21 mouse cellular contexts compared by ENCODE assay signal in the genomic region with DNA sequence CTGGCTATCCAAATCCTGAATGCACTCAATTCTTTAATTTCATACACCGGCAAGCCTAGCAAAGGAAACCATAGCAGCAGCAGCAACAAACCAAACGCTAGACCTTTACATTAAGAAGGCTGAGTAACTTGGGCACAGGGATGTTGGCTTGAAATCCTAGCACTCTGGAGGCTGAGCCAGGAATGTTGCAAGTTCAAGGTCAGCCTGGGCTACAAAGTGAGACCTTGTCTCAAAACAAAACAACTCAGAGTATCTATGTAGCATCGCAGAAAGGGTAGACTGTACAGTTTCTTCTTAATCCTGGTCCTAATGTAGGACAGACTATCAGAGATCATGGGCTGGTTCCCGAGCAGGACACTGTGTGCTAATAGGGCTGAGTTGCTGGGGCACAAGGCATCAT.
"Had no signal": no experiment of that assay in that cellular context is flagged by ENCODE, and none has a peak within 500 bp of the region (broad histone marks: within the 10 kb centered on the region; RNA-seq: fewer than 3 reads in every experiment).

No protein-coding gene starts in this region.

- H3K9me3 ChIP-seq: intestine, embryonic 15.5 days; kidney, embryonic 15.5 days; limb, embryonic 13.5 days; neural tube, embryonic 12.5 days; neural tube, embryonic 15.5 days had no signal

- ATAC-seq: intestine, embryonic 15.5 days had no signal

- H3K27me3 ChIP-seq: intestine, embryonic 15.5 days; kidney, embryonic 15.5 days; limb, embryonic 13.5 days; neural tube, embryonic 12.5 days; neural tube, embryonic 15.5 days had no signal

- H3K27ac ChIP-seq: intestine, embryonic 15.5 days; kidney, embryonic 15.5 days; limb, embryonic 13.5 days; neural tube, embryonic 12.5 days; neural tube, embryonic 15.5 days had no signal

- H3K4me2 ChIP-seq: intestine, embryonic 15.5 days; kidney, embryonic 15.5 days; limb, embryonic 13.5 days; midbrain, embryonic 11.5 days; neural tube, embryonic 12.5 days; neural tube, embryonic 15.5 days had no signal

- H3K36me3 ChIP-seq: intestine, embryonic 15.5 days; kidney, embryonic 15.5 days had no signal

- H3K4me3 ChIP-seq: intestine, embryonic 15.5 days; kidney, embryonic 15.5 days; limb, embryonic 13.5 days; neural tube, embryonic 12.5 days; neural tube, embryonic 15.5 days had no signal

- H3K9ac ChIP-seq: intestine, embryonic 15.5 days; kidney, embryonic 15.5 days; limb, embryonic 13.5 days; neural tube, embryonic 12.5 days; neural tube, embryonic 15.5 days had no signal

- DNase-seq: kidney, adult 11 months; kidney, adult 8-10 months; kidney, postnatal 14 days; kidney, postnatal 4 days; left cerebral cortex, postnatal 4 days; lung, adult 2 months; lung, postnatal 14 days; lung, postnatal 4 days; midbrain, embryonic 14.5 days; right cerebral cortex, adult 18-20 months; right cerebral cortex, postnatal 25 days; spleen, adult 18-20 months; thymus, adult 18-20 months; thymus, postnatal 14 days; thymus, postnatal 4 days had no signal
